In the genomic region with DNA sequence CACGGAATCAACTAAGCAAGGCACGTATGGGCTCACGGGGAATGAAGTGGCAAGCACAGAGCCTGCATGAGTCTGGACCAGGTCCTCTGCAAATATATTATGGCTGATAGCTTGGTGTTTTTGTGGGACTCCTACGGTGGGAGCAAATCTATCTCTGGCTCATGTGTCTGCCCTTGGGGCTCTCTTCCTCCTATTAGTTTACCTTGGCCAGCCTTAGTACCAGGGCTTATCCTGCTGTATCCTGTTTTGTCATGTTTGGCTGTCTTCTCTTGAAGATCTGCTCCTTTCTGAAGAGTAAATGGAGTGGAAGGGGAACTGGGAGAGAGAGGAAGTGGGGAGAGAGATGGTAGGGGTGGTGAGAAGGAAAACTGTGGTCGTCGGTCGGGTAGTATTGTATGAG, we compare ENCODE assay signal across 44 mouse cellular contexts. TPM values are rescaled to one million over a fixed set of nuclear protein-coding genes. Genes with fewer than 3 reads are reported as not detected.
"Had no signal": no experiment of that assay in that cellular context is flagged by ENCODE, and none has a peak within 500 bp of the region (broad histone marks: within the 10 kb centered on the region; RNA-seq: fewer than 3 reads in every experiment).

No protein-coding gene starts in this region.

- DNase-seq: left cerebral cortex, postnatal 4 days; liver; liver, embryonic 13.5 days; liver, postnatal 0 days; lung, adult 18-20 months; lung, adult 2 months; lung, embryonic 14.5 days; lung, postnatal 10 days; lung, postnatal 14 days; lung, postnatal 36 days; lung, postnatal 4 days; midbrain, embryonic 14.5 days had no signal

- ATAC-seq: liver, embryonic 12.5 days; liver, postnatal 0 days; lung, postnatal 0 days; midbrain, embryonic 13.5 days; midbrain, embryonic 15.5 days; midbrain, embryonic 16.5 days had no signal

RNA-seq across cellular contexts. Expression of a gene that starts 18.3 kb away (rescaled TPM):
- total RNA-seq: left cerebral cortex, adult 8-10 months; left cerebral cortex, postnatal 10 days; left cerebral cortex, postnatal 14 days; left cerebral cortex, postnatal 25 days; left cerebral cortex, postnatal 36 days; left cerebral cortex, postnatal 4 days; liver, adult 2 months; megakaryocyte progenitor cell, adult 5-6 weeks; megakaryocyte, adult 5-6 weeks; megakaryocyte-erythroid progenitor cell, adult 5-6 weeks; midbrain, postnatal 0 days had no signal
- polyA plus RNA-seq: limb, embryonic 10.5 days; limb, embryonic 11.5 days; limb, embryonic 12.5 days; limb, embryonic 15.5 days; liver, adult 2 months; liver, embryonic 11.5 days; liver, embryonic 12.5 days; liver, embryonic 13.5 days; liver, embryonic 14.5 days; liver, embryonic 15.5 days; liver, embryonic 16.5 days; liver, postnatal 0 days; lung, adult 2 months; lung, embryonic 14.5 days; lung, embryonic 15.5 days; lung, embryonic 16.5 days; lung, postnatal 0 days; macrophage; midbrain, embryonic 10.5 days; midbrain, embryonic 11.5 days; midbrain, embryonic 12.5 days; midbrain, embryonic 13.5 days; midbrain, embryonic 14.5 days; midbrain, embryonic 15.5 days; midbrain, embryonic 16.5 days; midbrain, postnatal 0 days; myocyte; neural tube, embryonic 11.5 days; neural tube, embryonic 12.5 days had no signal
